ENCODE assay signal across 8 mouse cellular contexts in the genomic region with DNA sequence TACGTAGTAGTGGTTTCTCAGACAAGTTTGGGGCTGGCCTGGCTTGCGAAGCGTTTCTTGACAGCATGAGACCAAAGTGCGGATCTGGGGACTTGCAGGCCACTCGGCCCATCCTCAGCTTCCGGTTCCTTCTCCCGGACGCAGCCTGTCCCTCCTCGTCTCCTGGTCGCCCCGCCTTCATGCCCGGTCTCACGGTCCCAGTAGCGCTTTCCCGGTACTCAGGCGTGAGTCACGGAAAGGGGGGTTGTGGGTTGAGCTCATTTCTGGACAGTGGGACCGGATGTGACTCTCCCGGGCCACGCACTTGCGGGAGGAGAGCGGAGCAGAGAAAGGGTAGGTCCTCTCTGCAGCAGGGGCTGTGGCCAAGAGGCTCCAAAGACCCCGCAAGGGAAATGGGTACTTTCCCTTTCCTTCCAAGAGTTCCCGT. TPM values are rescaled to one million over a fixed set of nuclear protein-coding genes. Genes with fewer than 3 reads are reported as not detected.
DNase-seq lines count a peak whose midpoint lies in the region; ATAC-seq and TF ChIP-seq lines count a peak whose summit lies in the region.

A gene (plus strand): TSS at position 46 of the 427 bp plus-strand sequence.

- no peaks in the 10 kb centered on the region for H3K9me3 ChIP-seq in erythroblast, embryonic 14.5 days (ENCODE audit: control insufficient read depth, low read length)
- H3K9me3 ChIP-seq in heart, embryonic 13.5 days, result no peaks in the 10 kb centered on the region
- no peaks in the 10 kb centered on the region for H3K9me3 ChIP-seq in kidney, postnatal 0 days (replicated peaks; ENCODE audit: low read length)
- no peaks in the 10 kb centered on the region for H3K9me3 ChIP-seq in liver, embryonic 12.5 days (replicated peaks)

- no peaks in the 10 kb centered on the region for H3K79me2 ChIP-seq in C2C12 (ENCODE audit: control insufficient read depth, insufficient read depth)
- no peaks in the 10 kb centered on the region for H3K79me2 ChIP-seq in myocyte (ENCODE audit: control insufficient read depth, insufficient read depth)

- H3K27me3 ChIP-seq in C2C12 (ENCODE audit: control insufficient read depth, insufficient read depth, insufficient read length) (no peaks in the 10 kb centered on the region), myocyte (ENCODE audit: control insufficient read depth, insufficient read depth, insufficient read length) (no peaks in the 10 kb centered on the region)
- no peaks in the 10 kb centered on the region for H3K27me3 ChIP-seq in erythroblast, embryonic 14.5 days (ENCODE audit: control insufficient read depth)
- H3K27me3 ChIP-seq in heart, embryonic 13.5 days (replicated peaks), result no peaks in the 10 kb centered on the region
- H3K27me3 ChIP-seq in kidney, postnatal 0 days (ENCODE audit: insufficient read depth, low read length), result no peaks in the 10 kb centered on the region
- no peaks in the 10 kb centered on the region for H3K27me3 ChIP-seq in liver, embryonic 12.5 days (replicated peaks)
- H3K27me3 ChIP-seq in splenic B cell, adult 2 months (ENCODE audit: control insufficient read depth, insufficient read depth, low read length, poor library complexity, severe bottlenecking), result no peaks in the 10 kb centered on the region

- peak within 1 kb of the TSS; percentile 76 for H3K4me2 ChIP-seq in heart, embryonic 13.5 days
- H3K4me2 ChIP-seq in kidney, postnatal 0 days (ENCODE audit: low read length), result peak within 1 kb of the TSS; percentile 64
- peak within 1 kb of the TSS; percentile 82 for H3K4me2 ChIP-seq in liver, embryonic 12.5 days
- H3K4me2 ChIP-seq in myocyte (ENCODE audit: low read depth), result peak within 1 kb of the TSS; percentile 98

- WGBS in heart, embryonic 13.5 days, result 1% methylated on average over 24 of the region's 24 CpGs
- 2% methylated on average over 24 of the region's 24 CpGs for WGBS in kidney, postnatal 0 days
- WGBS in liver, embryonic 12.5 days (ENCODE audit: insufficient replicate concordance), result under 1% methylated on average over 24 of the region's 24 CpGs

- peak; percentile 47; the same call in 1 of the 2 replicates for ATAC-seq in heart, embryonic 13.5 days (ENCODE audit: extremely low read depth, insufficient number of reproducible peaks, low FRiP score, low TSS enrichment)
- peak; percentile 60 for ATAC-seq in kidney, postnatal 0 days (replicated peaks; ENCODE audit: low FRiP score, low read depth)
- peak; percentile 42 for ATAC-seq in liver, embryonic 12.5 days

- peak; percentile 91 for DNase-seq in kidney, postnatal 0 days (ENCODE audit: low spot score)
- peak; percentile 57 for DNase-seq in splenic B cell, adult 2 months (ENCODE audit: low read depth, low spot score)

- H3K27ac ChIP-seq in bone marrow macrophage, adult 2 months (ENCODE audit: insufficient read depth, low read depth, low read length), result peak within 1 kb of the TSS; percentile 76
- peak within 1 kb of the TSS; percentile 85 for H3K27ac ChIP-seq in heart, embryonic 13.5 days (replicated peaks)
- H3K27ac ChIP-seq in kidney, postnatal 0 days, result peak within 1 kb of the TSS; percentile 78
- H3K27ac ChIP-seq in liver, embryonic 12.5 days, result peak within 1 kb of the TSS; percentile 73

- peak within 1 kb of the TSS; percentile 54 for H3ac ChIP-seq in C2C12 (ENCODE audit: control insufficient read depth, insufficient read length, low read depth)
- H3ac ChIP-seq in myocyte (ENCODE audit: control insufficient read depth, insufficient read length), result no peak within 1 kb of the TSS

- H3K4me1 ChIP-seq in bone marrow macrophage, adult 2 months (ENCODE audit: control insufficient read depth, insufficient read depth, low read length), result peaks cover 15% of the 10 kb centered on the region
- peaks cover 75% of the 10 kb centered on the region for H3K4me1 ChIP-seq in erythroblast, embryonic 14.5 days (ENCODE audit: control insufficient read depth)
- H3K4me1 ChIP-seq in heart, embryonic 13.5 days, result peaks cover 29% of the 10 kb centered on the region
- H3K4me1 ChIP-seq in kidney, postnatal 0 days (replicated peaks; ENCODE audit: insufficient read depth, low read length), result peaks cover 6% of the 10 kb centered on the region; the same call in 1 of the 2 replicates
- peaks cover 70% of the 10 kb centered on the region for H3K4me1 ChIP-seq in liver, embryonic 12.5 days

- TF ChIP-seq POLR2A in bone marrow macrophage, adult 2 months (IDR thresholded peaks at IDR 0.05; ENCODE audit: borderline replicate concordance, low read depth, low read length), result no peak
- TF ChIP-seq POLR2A in myocyte (IDR thresholded peaks at IDR 0.05; ENCODE audit: insufficient read length, low read depth), result peak; percentile 70

- peak within 1 kb of the TSS; percentile 15 for H3K4me3 ChIP-seq in C2C12 (ENCODE audit: insufficient read depth, poor library complexity, severe bottlenecking)
- H3K4me3 ChIP-seq in bone marrow macrophage, adult 2 months (ENCODE audit: insufficient read depth, low read length), result peak within 1 kb of the TSS; percentile 51
- H3K4me3 ChIP-seq in erythroblast, embryonic 14.5 days (replicated peaks), result peak within 1 kb of the TSS; percentile 76
- H3K4me3 ChIP-seq in heart, embryonic 13.5 days, result peak within 1 kb of the TSS; percentile 57
- H3K4me3 ChIP-seq in kidney, postnatal 0 days (replicated peaks; ENCODE audit: low read depth, low read length), result peak within 1 kb of the TSS; percentile 48
- peak within 1 kb of the TSS; percentile 68 for H3K4me3 ChIP-seq in liver, embryonic 12.5 days
- H3K4me3 ChIP-seq in myocyte, result peak within 1 kb of the TSS; percentile 54

- no peak for TF ChIP-seq CTCF in C2C12 (IDR thresholded peaks at IDR 0.05; ENCODE audit: control insufficient read depth, insufficient read depth, insufficient read length)
- TF ChIP-seq CTCF in bone marrow macrophage, adult 2 months (IDR thresholded peaks at IDR 0.05; ENCODE audit: low read depth, low read length), result no peak
- TF ChIP-seq CTCF in kidney, postnatal 0 days (IDR thresholded peaks at IDR 0.05; ENCODE audit: low read depth), result no peak

- H3K36me3 ChIP-seq in C2C12 (ENCODE audit: control insufficient read depth, insufficient read depth) (no peaks in the 10 kb centered on the region), myocyte (ENCODE audit: control insufficient read depth, insufficient read depth) (no peaks in the 10 kb centered on the region)
- no peaks in the 10 kb centered on the region for H3K36me3 ChIP-seq in erythroblast, embryonic 14.5 days (ENCODE audit: control insufficient read depth)
- H3K36me3 ChIP-seq in heart, embryonic 13.5 days, result no peaks in the 10 kb centered on the region
- no peaks in the 10 kb centered on the region for H3K36me3 ChIP-seq in kidney, postnatal 0 days (ENCODE audit: insufficient read depth, low read length)
- no peaks in the 10 kb centered on the region for H3K36me3 ChIP-seq in liver, embryonic 12.5 days
- H3K36me3 ChIP-seq in splenic B cell, adult 2 months (ENCODE audit: control insufficient read depth, insufficient read depth, low read length, poor library complexity, severe bottlenecking), result no peaks in the 10 kb centered on the region

- H3K79me3 ChIP-seq in C2C12 (ENCODE audit: low read depth), result no peaks in the 10 kb centered on the region

- H3K9ac ChIP-seq in heart, embryonic 13.5 days, result peak within 1 kb of the TSS; percentile 79
- peak within 1 kb of the TSS; percentile 62 for H3K9ac ChIP-seq in kidney, postnatal 0 days (ENCODE audit: low read depth, low read length)
- H3K9ac ChIP-seq in liver, embryonic 12.5 days, result peak within 1 kb of the TSS; percentile 76

TF ChIP-seq in C2C12, 6 proteins besides CTCF, POLR2A, EP300 and RAD21:
- TF ChIP-seq CEBPB (IDR thresholded peaks at IDR 0.05; ENCODE audit: low read depth) (no peak), MYOG (IDR thresholded peaks at IDR 0.05; ENCODE audit: control insufficient read depth, extremely low read depth, insufficient read length) (no peak), USF1 (IDR thresholded peaks at IDR 0.05; ENCODE audit: low read depth) (no peak), MYOD1 (IDR thresholded peaks at IDR 0.05; ENCODE audit: control insufficient read depth, insufficient read length, low read depth) (no peak), FOSL1 (IDR thresholded peaks at IDR 0.05; ENCODE audit: insufficient read depth, low read length, poor library complexity, severe bottlenecking) (no peak), MAX (IDR thresholded peaks at IDR 0.05) (no peak)

TF ChIP-seq in myocyte, 11 proteins besides CTCF, POLR2A, EP300 and RAD21:
- TF ChIP-seq USF1 (IDR thresholded peaks at IDR 0.05; ENCODE audit: low read depth), result no peak
- no peak for TF ChIP-seq CEBPB (IDR thresholded peaks at IDR 0.05; ENCODE audit: insufficient read depth, poor library complexity, severe bottlenecking)
- TF ChIP-seq TCF3 (IDR thresholded peaks at IDR 0.05; ENCODE audit: insufficient read length, low read depth), result no peak
- TF ChIP-seq MYOG (IDR thresholded peaks at IDR 0.05; ENCODE audit: control insufficient read depth in 1 of 3, insufficient read depth in 1 of 3, insufficient read length in 2 of 3, low read depth in 2 of 3), result no peak
- no peak for TF ChIP-seq SRF (IDR thresholded peaks at IDR 0.05; ENCODE audit: control insufficient read depth, insufficient read length, low read depth)
- peak; percentile 57 for TF ChIP-seq POLR2AphosphoS2 (IDR thresholded peaks at IDR 0.05; ENCODE audit: insufficient read length, low read depth)

RNA-seq across cellular contexts. Expression of the gene that starts here (rescaled TPM):
- 0.39 TPM for polyA plus RNA-seq in C2C12 (2012; fragmentation: generic; extraction: Trizol)
- polyA plus RNA-seq in bone marrow macrophage, adult 2 months (2012; ENCODE audit: insufficient read depth, insufficient read length, missing spikeins), result 4.5 and 5.7 TPM in 2 replicates
- polyA plus RNA-seq in erythroblast, embryonic 14.5 days (2012), result 0.37 and 0.64 TPM in 2 replicates
- 2.8 TPM in 2 replicates for polyA plus RNA-seq in heart, embryonic 13.5 days (2015; fragmentation: Nextera tagmentation; extraction: Ambion mirVana)
- polyA plus RNA-seq in kidney, postnatal 0 days (2015; fragmentation: Nextera tagmentation; extraction: Ambion mirVana), result 4.6 TPM in 2 replicates
- polyA plus RNA-seq in liver, embryonic 12.5 days (2016; fragmentation: Nextera tagmentation; extraction: Ambion mirVana), result 2.1 and 2.3 TPM in 2 replicates
- polyA plus RNA-seq in myocyte (2012; fragmentation: generic; extraction: Trizol), result 2.2 TPM

Comparison
In these comparisons a context has a peak if more than half of its experiments do, and no peak if none do; other contexts are left out.
1. Peak in every context shown above with its lines: DNase-seq, ATAC-seq, H3K4me3 ChIP-seq and H3K27ac ChIP-seq.
2. H3K4me3 ChIP-seq: peak in every context shown above with its lines; median percentile 76 in erythroblast, embryonic 14.5 days; 68 in liver, embryonic 12.5 days; 57 in heart, embryonic 13.5 days; 54 in myocyte; 51 in bone marrow macrophage, adult 2 months; 48 in kidney, postnatal 0 days; 15 in C2C12.